Comparison of ENCODE assay signal across 28 mouse cellular contexts in genomic region chr9:15705706-15706105, GRCm38 (mm10). TPM values are rescaled to one million over a fixed set of nuclear protein-coding genes. Genes with fewer than 3 reads are reported as not detected.
DNase-seq lines count a peak whose midpoint lies in the region; ATAC-seq lines count a peak whose summit lies in the region.
"Had no signal": no experiment of that assay in that cellular context is flagged by ENCODE, and none has a peak within 500 bp of the region (broad histone marks: within the 10 kb centered on the region; RNA-seq: fewer than 3 reads in every experiment).

No protein-coding gene starts in this region.

- H3K27me3 ChIP-seq in intestine, embryonic 14.5 days (replicated peaks; ENCODE audit: control insufficient read depth, insufficient read depth, low read length) = no peaks in the 10 kb centered on the region
- H3K27me3 ChIP-seq in intestine, embryonic 15.5 days (replicated peaks) = no peaks in the 10 kb centered on the region
- H3K27me3 ChIP-seq in limb, embryonic 10.5 days (ENCODE audit: low read depth, poor library complexity, severe bottlenecking) = peaks cover 7% of the 10 kb centered on the region; the same call in 1 of the 2 replicates
- H3K27me3 ChIP-seq: CH12.LX; embryonic facial prominence, embryonic 13.5 days; embryonic facial prominence, embryonic 15.5 days had no signal

- no peak overlapping the region for H3K4me3 ChIP-seq in intestine, embryonic 14.5 days (ENCODE audit: low read depth, low read length)
- H3K4me3 ChIP-seq in intestine, embryonic 15.5 days (replicated peaks) = no peak overlapping the region
- no peak overlapping the region for H3K4me3 ChIP-seq in limb, embryonic 10.5 days
- H3K4me3 ChIP-seq: embryonic facial prominence, embryonic 13.5 days; embryonic facial prominence, embryonic 15.5 days; erythroblast, embryonic 14.5 days; forebrain, embryonic 10.5 days; forebrain, embryonic 12.5 days had no signal

- 74% methylated on average over 10 of the region's 10 CpGs for WGBS in intestine, embryonic 14.5 days
- 77% methylated on average over 10 of the region's 10 CpGs for WGBS in intestine, embryonic 15.5 days
- WGBS in limb, embryonic 10.5 days = 81% methylated on average over 10 of the region's 10 CpGs

- H3K36me3 ChIP-seq in intestine, embryonic 14.5 days (ENCODE audit: control insufficient read depth, insufficient read depth, low read length) = no peaks in the 10 kb centered on the region
- no peaks in the 10 kb centered on the region for H3K36me3 ChIP-seq in intestine, embryonic 15.5 days
- no peaks in the 10 kb centered on the region for H3K36me3 ChIP-seq in limb, embryonic 10.5 days
- H3K36me3 ChIP-seq: embryonic facial prominence, embryonic 13.5 days; embryonic facial prominence, embryonic 15.5 days; forebrain, embryonic 10.5 days; forebrain, embryonic 12.5 days; G1E had no signal

- H3K4me2 ChIP-seq in intestine, embryonic 14.5 days (ENCODE audit: low read length) = no peak overlapping the region
- no peak overlapping the region for H3K4me2 ChIP-seq in intestine, embryonic 15.5 days (replicated peaks)
- H3K4me2 ChIP-seq: embryonic facial prominence, embryonic 13.5 days; embryonic facial prominence, embryonic 15.5 days; forebrain, embryonic 12.5 days had no signal

- no peaks in the 10 kb centered on the region for H3K9me3 ChIP-seq in intestine, embryonic 14.5 days (ENCODE audit: control insufficient read depth, low read length)
- H3K9me3 ChIP-seq in intestine, embryonic 15.5 days = no peaks in the 10 kb centered on the region
- no peaks in the 10 kb centered on the region for H3K9me3 ChIP-seq in limb, embryonic 10.5 days (replicated peaks)
- H3K9me3 ChIP-seq: embryonic facial prominence, embryonic 13.5 days; embryonic facial prominence, embryonic 15.5 days; forebrain, embryonic 10.5 days; forebrain, embryonic 12.5 days; G1E had no signal

- no peak overlapping the region for H3K9ac ChIP-seq in intestine, embryonic 14.5 days (ENCODE audit: low read length)
- H3K9ac ChIP-seq in intestine, embryonic 15.5 days = no peak overlapping the region
- H3K9ac ChIP-seq: embryonic facial prominence, embryonic 13.5 days; embryonic facial prominence, embryonic 15.5 days; forebrain, embryonic 12.5 days had no signal

- no peak overlapping the region for H3K27ac ChIP-seq in intestine, embryonic 14.5 days (ENCODE audit: low read depth)
- H3K27ac ChIP-seq in intestine, embryonic 15.5 days = no peak overlapping the region
- no peak overlapping the region for H3K27ac ChIP-seq in limb, embryonic 10.5 days
- H3K27ac ChIP-seq: embryonic facial prominence, embryonic 13.5 days; embryonic facial prominence, embryonic 15.5 days; forebrain, embryonic 10.5 days; forebrain, embryonic 12.5 days had no signal

- no peak for ATAC-seq in intestine, embryonic 14.5 days (replicated peaks; ENCODE audit: low FRiP score, low TSS enrichment, low read depth)
- ATAC-seq in intestine, embryonic 15.5 days = no peak
- ATAC-seq: activated CD4-positive, CD25-positive, alpha-beta regulatory T cell, adult 4 months; CD4-positive, CD25-positive, alpha-beta regulatory T cell, adult 4 months; forebrain, embryonic 14.5 days; forebrain, embryonic 16.5 days; Patski had no signal

- H3K4me1 ChIP-seq in intestine, embryonic 14.5 days (replicated peaks; ENCODE audit: control insufficient read depth, insufficient read depth, low read length) = 0 out of 2 replicates have a peak, but pooled peaks cover 2% of the 10 kb centered on the region
- H3K4me1 ChIP-seq in intestine, embryonic 15.5 days (replicated peaks) = peaks cover 3% of the 10 kb centered on the region; the same call in 1 of the 2 replicates
- H3K4me1 ChIP-seq in limb, embryonic 10.5 days = peaks cover 11% of the 10 kb centered on the region

- peak; percentile 86 for DNase-seq in heart, adult 11 months
- no peak for DNase-seq in heart, adult 9 months (ENCODE audit: low spot score in 2 of 2)
- peak; percentile 25 for DNase-seq in intestine, embryonic 14.5 days (ENCODE audit: low spot score)
- DNase-seq in limb, embryonic 10.5 days (ENCODE audit: low spot score) = peak; percentile 25
- no peak for DNase-seq in adrenal gland, postnatal 36 days
- DNase-seq: adrenal gland, adult 8-10 months; adrenal gland, postnatal 14 days; B cell, adult 2 months; cerebellum, adult 11 months; cerebellum, adult 18-20 months; cerebellum, adult 8-10 months; cerebellum, adult 9-11 months; cerebellum, postnatal 14 days; cerebellum, postnatal 36 days; embryo, embryonic 11 days had no signal

RNA-seq across cellular contexts. Expression of gene Slc36a4, which starts 3.8 kb away (rescaled TPM):
- polyA plus RNA-seq in intestine, embryonic 14.5 days (2014; fragmentation: Nextera tagmentation; extraction: Ambion mirVana) = 15.2 and 15.9 TPM in 2 replicates
- polyA plus RNA-seq in intestine, embryonic 15.5 days (2015; fragmentation: Nextera tagmentation; extraction: Ambion mirVana) = 8.0 and 8.8 TPM in 2 replicates
- polyA plus RNA-seq in limb, embryonic 10.5 days (2016; fragmentation: Nextera tagmentation; extraction: Ambion mirVana) = 12.1 and 17.8 TPM in 2 replicates
- 10 to 100 TPM; 32.7 to 42.6 TPM for total RNA-seq in adrenal gland, postnatal 36 days (2021)
- polyA plus RNA-seq: G1E had no signal

Comparison
In these comparisons a context has a peak if more than half of its experiments do, and no peak if none do; other contexts are left out.
1. DNase-seq: peak in heart, adult 11 months (single experiment), intestine, embryonic 14.5 days (single experiment) and limb, embryonic 10.5 days (single experiment); none in heart, adult 9 months (0 of 2) and adrenal gland, postnatal 36 days (0 of 2).